Comparison of ENCODE assay signal across 8 mouse cellular contexts in the genomic region with DNA sequence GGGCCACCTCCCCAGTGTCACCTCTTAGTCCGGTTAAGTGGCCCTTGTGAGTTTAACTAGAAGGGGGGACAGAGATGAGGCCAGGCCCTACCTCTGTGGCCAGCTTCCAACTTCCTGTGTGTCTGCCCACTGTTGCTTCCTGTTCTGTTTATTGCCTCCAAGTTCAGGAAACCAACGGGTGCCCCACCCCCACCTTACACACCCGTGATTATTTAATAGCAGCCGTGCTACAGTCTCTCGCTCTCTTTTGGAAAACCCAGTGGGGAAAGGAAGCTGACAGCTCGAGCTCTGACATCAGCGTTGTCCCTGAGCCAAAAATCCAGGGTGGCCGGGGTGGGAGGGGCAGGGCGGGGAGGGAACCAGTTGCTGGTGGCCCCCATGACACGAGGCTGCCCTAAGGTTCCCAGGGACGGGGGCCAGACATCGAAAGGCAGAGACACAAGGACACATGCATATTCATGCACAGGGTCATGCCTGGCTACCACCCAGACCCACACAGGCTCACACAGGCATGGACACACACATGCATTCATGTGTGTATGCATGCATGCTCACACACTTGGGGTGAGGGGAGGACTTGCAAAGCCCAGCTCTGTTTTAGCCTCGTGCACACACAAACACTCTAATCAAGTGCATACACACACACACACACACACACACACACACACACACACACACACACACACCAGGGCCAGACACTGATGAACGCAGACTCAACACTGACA. TPM values are rescaled to one million over a fixed set of nuclear protein-coding genes. Genes with fewer than 3 reads are reported as not detected.
A peak's percentile ranks its signal among the peaks of the same experiment; 100 is the strongest.
DNase-seq lines count a peak whose midpoint lies in the region; ATAC-seq lines count a peak whose summit lies in the region.

No protein-coding gene starts in this region.

- peaks cover 8% of the 10 kb centered on the region for H3K27me3 ChIP-seq in forebrain, embryonic 15.5 days
- H3K27me3 ChIP-seq in forebrain, embryonic 12.5 days: peaks cover 36% of the 10 kb centered on the region
- peaks cover 23% of the 10 kb centered on the region for H3K27me3 ChIP-seq in heart, embryonic 15.5 days
- H3K27me3 ChIP-seq in limb, embryonic 11.5 days (ENCODE audit: control insufficient read depth, insufficient read depth, low read length): peaks cover 13% of the 10 kb centered on the region
- peaks cover 17% of the 10 kb centered on the region for H3K27me3 ChIP-seq in midbrain, embryonic 15.5 days (replicated peaks)

- ATAC-seq in forebrain, embryonic 15.5 days (replicated peaks): 0 out of 2 replicates have a peak, but pooled peaks have one; percentile 24
- ATAC-seq in forebrain, embryonic 12.5 days (ENCODE audit: low FRiP score): no peak
- ATAC-seq in activated CD4-positive, CD25-positive, alpha-beta regulatory T cell, adult 4 months: peak; percentile 7
- ATAC-seq in heart, embryonic 15.5 days (replicated peaks; ENCODE audit: insufficient number of reproducible peaks, insufficient read depth, low FRiP score, low read depth): no peak
- ATAC-seq in limb, embryonic 11.5 days (ENCODE audit: insufficient number of reproducible peaks, low FRiP score, low TSS enrichment, low read depth): no peak
- ATAC-seq in midbrain, embryonic 15.5 days (replicated peaks): no peak

- peak overlapping the region; percentile 33 for H3K4me2 ChIP-seq in forebrain, embryonic 15.5 days (replicated peaks)
- no peak overlapping the region for H3K4me2 ChIP-seq in forebrain, embryonic 12.5 days
- peak overlapping the region; percentile 46 for H3K4me2 ChIP-seq in heart, embryonic 15.5 days
- no peak overlapping the region for H3K4me2 ChIP-seq in limb, embryonic 11.5 days (ENCODE audit: low read depth, severe bottlenecking)
- peak overlapping the region; percentile 7; the same call in 1 of the 2 replicates for H3K4me2 ChIP-seq in midbrain, embryonic 15.5 days

- WGBS in forebrain, embryonic 15.5 days: 25% methylated on average over 14 of the region's 14 CpGs
- WGBS in forebrain, embryonic 12.5 days: 63% methylated on average over 14 of the region's 14 CpGs
- 19% methylated on average over 14 of the region's 14 CpGs for WGBS in heart, embryonic 15.5 days
- WGBS in limb, embryonic 11.5 days: 52% methylated on average over 14 of the region's 14 CpGs
- 38% methylated on average over 14 of the region's 14 CpGs for WGBS in midbrain, embryonic 15.5 days

- no peaks in the 10 kb centered on the region for H3K36me3 ChIP-seq in forebrain, embryonic 15.5 days
- H3K36me3 ChIP-seq in forebrain, embryonic 12.5 days (replicated peaks): no peaks in the 10 kb centered on the region
- H3K36me3 ChIP-seq in heart, embryonic 15.5 days: no peaks in the 10 kb centered on the region
- H3K36me3 ChIP-seq in limb, embryonic 11.5 days (ENCODE audit: control insufficient read depth, insufficient read depth, low read length): no peaks in the 10 kb centered on the region
- H3K36me3 ChIP-seq in midbrain, embryonic 15.5 days (replicated peaks): no peaks in the 10 kb centered on the region

- no peaks in the 10 kb centered on the region for H3K9me3 ChIP-seq in forebrain, embryonic 15.5 days
- no peaks in the 10 kb centered on the region for H3K9me3 ChIP-seq in forebrain, embryonic 12.5 days
- no peaks in the 10 kb centered on the region for H3K9me3 ChIP-seq in heart, embryonic 15.5 days (replicated peaks)
- H3K9me3 ChIP-seq in limb, embryonic 11.5 days (ENCODE audit: control insufficient read depth, low read length): no peaks in the 10 kb centered on the region
- H3K9me3 ChIP-seq in midbrain, embryonic 15.5 days: no peaks in the 10 kb centered on the region

- no peak overlapping the region for H3K9ac ChIP-seq in forebrain, embryonic 15.5 days (replicated peaks)
- H3K9ac ChIP-seq in forebrain, embryonic 12.5 days: no peak overlapping the region
- no peak overlapping the region for H3K9ac ChIP-seq in heart, embryonic 15.5 days
- 0 out of 2 replicates have a peak overlapping the region, but pooled peaks have one; percentile 30 for H3K9ac ChIP-seq in limb, embryonic 11.5 days (ENCODE audit: low read length)
- H3K9ac ChIP-seq in midbrain, embryonic 15.5 days: no peak overlapping the region

- DNase-seq in limb, embryonic 11.5 days (ENCODE audit: low spot score): no peak
- DNase-seq in thymus, postnatal 0 days (ENCODE audit: low spot score): no peak
- DNase-seq in right cerebral cortex, adult 2 months (ENCODE audit: low spot score in 2 of 2): no peak

- H3K27ac ChIP-seq in forebrain, embryonic 15.5 days (replicated peaks): no peak overlapping the region
- no peak overlapping the region for H3K27ac ChIP-seq in forebrain, embryonic 12.5 days
- peak overlapping the region; percentile 31 for H3K27ac ChIP-seq in heart, embryonic 15.5 days
- no peak overlapping the region for H3K27ac ChIP-seq in limb, embryonic 11.5 days (replicated peaks; ENCODE audit: low read depth, low read length)
- H3K27ac ChIP-seq in midbrain, embryonic 15.5 days: no peak overlapping the region

- no peak overlapping the region for H3K4me3 ChIP-seq in forebrain, embryonic 15.5 days
- no peak overlapping the region for H3K4me3 ChIP-seq in forebrain, embryonic 12.5 days (replicated peaks)
- H3K4me3 ChIP-seq in heart, embryonic 15.5 days: no peak overlapping the region
- no peak overlapping the region for H3K4me3 ChIP-seq in limb, embryonic 11.5 days (ENCODE audit: low read depth, low read length)
- H3K4me3 ChIP-seq in midbrain, embryonic 15.5 days: no peak overlapping the region

- H3K4me1 ChIP-seq in forebrain, embryonic 15.5 days: peaks cover 23% of the 10 kb centered on the region
- peaks cover 22% of the 10 kb centered on the region for H3K4me1 ChIP-seq in forebrain, embryonic 12.5 days
- peaks cover 47% of the 10 kb centered on the region for H3K4me1 ChIP-seq in heart, embryonic 15.5 days (replicated peaks)
- H3K4me1 ChIP-seq in limb, embryonic 11.5 days (ENCODE audit: control insufficient read depth, insufficient read depth, low read length): peaks cover 4% of the 10 kb centered on the region
- peaks cover 6% of the 10 kb centered on the region for H3K4me1 ChIP-seq in midbrain, embryonic 15.5 days

RNA-seq across cellular contexts. Expression of a gene that starts 3.3 kb away (rescaled TPM):
- polyA plus RNA-seq in forebrain, embryonic 15.5 days (2015; fragmentation: Nextera tagmentation; extraction: Ambion mirVana): not detected in 2 replicates
- 0.06 TPM in 1 of 2 replicates, not detected in the other for polyA plus RNA-seq in forebrain, embryonic 12.5 days (2016; fragmentation: Nextera tagmentation; extraction: Ambion mirVana)
- polyA plus RNA-seq in activated CD4-positive, CD25-positive, alpha-beta regulatory T cell, adult 4 months (2017; shearing (Covaris generic)): 1 to 10 TPM; 2.9 to 6.6 TPM
- 0.23 and 0.55 TPM in 2 replicates for polyA plus RNA-seq in heart, embryonic 15.5 days (2015; fragmentation: Nextera tagmentation; extraction: Ambion mirVana)
- polyA plus RNA-seq in limb, embryonic 11.5 days (2014; fragmentation: Nextera tagmentation; extraction: Ambion mirVana): 0.04 and 0.05 TPM in 2 replicates
- 0.05 TPM in 1 of 2 replicates, not detected in the other for polyA plus RNA-seq in midbrain, embryonic 15.5 days (2015; fragmentation: Nextera tagmentation; extraction: Ambion mirVana)
- polyA plus RNA-seq in thymus, postnatal 0 days (2015; fragmentation: Nextera tagmentation; extraction: Ambion mirVana): 0.49 and 0.65 TPM in 2 replicates

RNA-seq across cellular contexts. Expression of a gene that starts 24.4 kb away (rescaled TPM):
- not detected in 2 replicates for polyA plus RNA-seq in forebrain, embryonic 15.5 days (2015; fragmentation: Nextera tagmentation; extraction: Ambion mirVana)
- polyA plus RNA-seq in forebrain, embryonic 12.5 days (2016; fragmentation: Nextera tagmentation; extraction: Ambion mirVana): not detected in 2 replicates
- 10 to 100 TPM; 18.0 to 19.8 TPM for polyA plus RNA-seq in activated CD4-positive, CD25-positive, alpha-beta regulatory T cell, adult 4 months (2017; shearing (Covaris generic))
- polyA plus RNA-seq in heart, embryonic 15.5 days (2015; fragmentation: Nextera tagmentation; extraction: Ambion mirVana): 0.09 and 0.33 TPM in 2 replicates
- not detected in 2 replicates for polyA plus RNA-seq in limb, embryonic 11.5 days (2014; fragmentation: Nextera tagmentation; extraction: Ambion mirVana)
- 0.11 and 0.21 TPM in 2 replicates for polyA plus RNA-seq in midbrain, embryonic 15.5 days (2015; fragmentation: Nextera tagmentation; extraction: Ambion mirVana)
- 2.1 and 2.6 TPM in 2 replicates for polyA plus RNA-seq in thymus, postnatal 0 days (2015; fragmentation: Nextera tagmentation; extraction: Ambion mirVana)

RNA-seq across cellular contexts. Expression of a gene that starts 42.6 kb away (rescaled TPM):
- polyA plus RNA-seq in forebrain, embryonic 15.5 days (2015; fragmentation: Nextera tagmentation; extraction: Ambion mirVana): 1.4 and 1.5 TPM in 2 replicates
- polyA plus RNA-seq in forebrain, embryonic 12.5 days (2016; fragmentation: Nextera tagmentation; extraction: Ambion mirVana): 1.8 and 2.2 TPM in 2 replicates
- polyA plus RNA-seq in activated CD4-positive, CD25-positive, alpha-beta regulatory T cell, adult 4 months (2017; shearing (Covaris generic)): 10 to 100 TPM; 37.5 to 42.0 TPM
- 6.7 and 13.3 TPM in 2 replicates for polyA plus RNA-seq in heart, embryonic 15.5 days (2015; fragmentation: Nextera tagmentation; extraction: Ambion mirVana)
- 1.1 and 1.5 TPM in 2 replicates for polyA plus RNA-seq in limb, embryonic 11.5 days (2014; fragmentation: Nextera tagmentation; extraction: Ambion mirVana)
- polyA plus RNA-seq in midbrain, embryonic 15.5 days (2015; fragmentation: Nextera tagmentation; extraction: Ambion mirVana): 2.6 and 3.6 TPM in 2 replicates
- 37.9 and 45.8 TPM in 2 replicates for polyA plus RNA-seq in thymus, postnatal 0 days (2015; fragmentation: Nextera tagmentation; extraction: Ambion mirVana)

Comparison
In these comparisons a context has a peak if more than half of its experiments do, and no peak if none do; other contexts are left out.
1. ATAC-seq: peak in forebrain, embryonic 15.5 days (single experiment) and activated CD4-positive, CD25-positive, alpha-beta regulatory T cell, adult 4 months (single experiment); none in forebrain, embryonic 12.5 days (single experiment), heart, embryonic 15.5 days (single experiment), limb, embryonic 11.5 days (single experiment) and midbrain, embryonic 15.5 days (single experiment).
2. H3K4me2 ChIP-seq: peak in forebrain, embryonic 15.5 days (single experiment), heart, embryonic 15.5 days (single experiment) and midbrain, embryonic 15.5 days (single experiment); none in forebrain, embryonic 12.5 days (single experiment) and limb, embryonic 11.5 days (single experiment).